Mouse (Mus musculus): ENCODE data around the gene Scamp5.

Gene Scamp5

DNA sequence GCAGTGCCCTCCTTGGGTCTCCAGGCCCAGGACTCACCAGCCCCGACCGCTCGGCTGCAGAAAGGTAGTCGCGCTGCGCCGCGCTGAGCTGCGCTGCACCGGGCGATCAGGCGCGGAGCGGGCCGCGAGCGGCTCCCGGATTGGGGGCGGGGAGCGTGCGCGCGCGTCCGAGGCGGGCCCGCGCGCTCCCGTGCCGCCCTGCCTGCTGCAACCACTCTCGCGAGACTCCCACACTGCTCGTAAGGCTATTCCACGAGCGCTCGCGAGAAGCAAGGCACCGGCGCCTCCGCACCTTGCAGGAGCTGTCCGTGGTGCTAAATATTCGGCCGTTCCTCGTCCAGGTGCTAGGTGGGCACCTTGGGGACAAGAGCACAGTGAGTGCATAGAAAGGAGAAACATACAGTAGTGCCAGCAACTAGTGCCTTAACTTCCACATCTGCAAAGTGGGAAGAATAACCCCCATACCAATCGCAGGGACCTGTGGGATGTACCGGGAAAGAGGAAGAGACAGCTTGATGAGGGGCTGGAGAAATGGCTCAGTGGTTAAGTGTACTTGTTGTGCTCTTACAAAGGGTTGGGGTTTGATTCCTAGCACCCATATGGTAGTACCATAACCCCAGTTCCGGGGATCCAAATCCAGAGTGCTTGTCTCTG is at the start of gene Scamp5:
TSS of gene Scamp5 (minus strand) at position 165 of the 654 bp plus-strand sequence.
- peak; percentile 95 for DNase-seq

DNA sequence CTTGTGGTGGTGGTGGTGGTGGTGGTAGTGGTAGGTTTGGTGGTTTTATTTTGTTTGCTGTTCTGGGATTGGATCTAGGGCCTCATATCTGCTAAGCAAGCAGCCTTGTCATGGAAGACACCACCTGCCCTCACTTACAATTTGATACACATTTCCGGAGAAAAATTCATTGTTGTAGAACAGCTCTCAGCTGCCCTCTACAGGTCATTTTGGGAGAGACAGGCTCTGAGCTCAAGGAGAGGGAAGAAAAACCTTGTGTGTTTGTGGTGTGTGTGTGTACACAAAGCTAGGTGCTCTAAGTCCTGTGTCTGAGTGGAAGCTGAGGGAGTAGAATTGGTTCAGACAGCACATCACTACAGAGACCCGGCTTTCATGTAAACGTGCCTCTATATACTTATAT is 49.3 kb upstream of the Scamp5 start:
- DNase-seq = peak; percentile 59

DNA sequence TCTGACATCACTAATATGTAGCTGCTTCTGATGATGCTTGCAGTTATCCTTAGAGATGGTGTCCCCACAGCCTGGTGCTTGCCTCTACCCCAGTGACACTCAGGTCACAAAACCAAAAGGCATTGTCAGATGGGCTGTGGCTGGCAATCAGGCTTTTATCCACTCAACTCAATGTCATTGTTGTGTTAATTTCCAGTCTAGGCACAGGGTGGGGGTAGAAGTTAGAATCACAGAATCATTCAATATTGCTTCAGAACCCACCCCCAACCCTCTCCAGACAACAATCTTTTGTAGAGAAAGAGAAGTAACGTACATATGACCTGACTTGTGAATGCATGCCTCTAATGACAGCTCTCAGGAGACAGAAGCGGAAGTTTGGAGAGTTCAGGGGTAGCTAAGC is 42.7 kb upstream of the Scamp5 start:
- DNase-seq = no peak

DNA sequence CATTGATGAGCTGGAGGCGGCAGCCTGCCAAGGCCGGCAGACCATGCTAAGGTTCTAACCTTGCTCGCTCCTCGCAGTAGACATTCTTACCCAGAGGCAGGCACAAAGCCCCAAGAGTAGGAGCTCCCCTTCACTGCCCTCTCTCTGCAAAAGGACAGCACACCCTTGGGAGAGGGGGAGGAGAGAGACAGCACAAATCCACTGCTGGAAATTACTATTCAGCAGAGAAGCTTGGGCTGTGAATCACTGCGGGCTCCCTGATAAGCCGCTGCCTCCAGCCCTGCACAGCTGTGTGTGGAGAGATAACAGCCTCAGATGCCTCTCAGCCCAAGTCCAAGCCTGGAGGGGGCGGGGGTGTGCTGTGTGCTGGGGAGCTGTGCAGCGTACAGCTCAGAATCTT is 37.8 kb upstream of the Scamp5 start:
- DNase-seq = peak; percentile 53

DNA sequence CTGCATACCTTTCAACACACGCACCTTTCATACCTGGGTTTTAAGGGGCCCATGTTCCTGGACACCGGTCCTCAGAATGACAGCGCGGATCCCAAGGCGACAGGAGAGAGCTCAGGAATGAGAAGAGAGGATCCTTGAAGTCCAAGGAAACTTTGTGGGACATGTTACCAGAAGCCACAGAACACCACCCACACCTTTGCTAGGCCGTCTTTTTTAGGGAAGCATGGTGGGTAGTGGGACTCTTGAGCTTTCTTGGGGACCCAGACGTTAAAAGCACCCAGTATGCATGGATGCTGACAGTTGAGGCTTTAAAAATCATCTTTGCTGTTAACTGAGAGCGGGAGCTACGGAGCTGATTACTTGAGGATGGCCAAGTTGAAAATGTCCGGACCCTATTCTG is 37.0 kb upstream of the Scamp5 start:
- DNase-seq = no peak

DNA sequence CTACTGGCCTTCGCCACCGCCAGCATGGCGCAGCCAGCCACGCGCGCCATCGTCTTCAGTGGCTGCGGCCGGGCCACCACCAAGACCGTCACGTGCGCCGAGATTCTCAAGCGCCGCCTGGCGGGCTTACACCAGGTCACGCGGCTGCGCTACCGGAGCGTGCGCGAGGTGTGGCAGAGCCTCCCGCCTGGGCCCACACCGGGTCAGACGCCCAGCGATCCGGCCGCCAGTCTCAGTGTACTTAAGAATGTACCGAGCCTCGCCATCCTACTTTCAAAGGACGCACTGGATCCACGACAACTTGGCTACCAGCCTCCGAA is 36.5 kb upstream of the Scamp5 start:
- DNase-seq = peak; percentile 73

- DNase-seq = peak; percentile 68
These were observed 35.9 kb upstream of the Scamp5 start, which contains the start of gene Rpp25 for GRCm38 (mm10) chr9:57503622-57504380. Gene Rpp25, plus strand, starts transcription at chr9:57504026.

GRCm38 (mm10) chr9:57502911-57503621 is 35.2 kb upstream of the Scamp5 start:
- no peak for DNase-seq

DNA sequence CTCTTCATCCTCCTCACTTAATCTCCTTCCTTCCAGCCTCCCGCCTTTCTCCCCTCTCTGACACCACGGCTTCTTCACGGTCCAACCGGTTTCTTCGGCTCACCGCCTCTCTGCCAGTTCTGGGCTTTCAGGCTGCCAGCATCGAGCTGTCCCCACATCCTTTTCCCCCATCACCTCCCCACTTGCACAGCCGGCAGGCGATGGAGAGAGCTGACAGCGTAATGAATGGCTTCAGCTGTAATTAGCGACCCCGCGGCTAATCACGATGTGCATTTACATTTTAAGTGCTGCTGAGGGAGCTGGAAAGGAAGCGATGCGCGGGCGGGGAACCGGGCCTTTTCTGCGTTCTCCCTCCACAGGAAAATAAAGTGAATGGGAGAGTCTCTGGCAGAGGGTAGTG is 34.0 kb upstream of the Scamp5 start:
- DNase-seq = no peak

DNA sequence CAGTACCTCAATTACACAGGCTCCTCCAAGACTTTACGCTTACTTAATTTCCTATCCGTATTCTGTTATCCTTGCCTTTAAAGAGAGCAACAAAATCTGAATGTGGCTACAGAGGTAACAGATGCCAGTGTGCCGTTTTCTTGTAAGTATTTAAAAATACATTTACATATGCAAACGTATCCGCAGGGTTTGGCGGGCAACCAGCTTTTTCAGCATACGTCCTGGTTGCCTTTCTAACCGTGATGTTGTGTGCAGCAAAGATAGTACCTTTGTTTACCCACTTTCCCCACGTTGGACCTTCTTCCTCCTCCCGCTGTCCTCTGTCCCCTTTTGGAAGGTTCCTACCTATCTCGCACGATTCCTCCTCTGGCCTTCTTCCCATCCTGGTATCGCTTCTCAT is 33.6 kb upstream of the Scamp5 start:
- DNase-seq = no peak

- DNase-seq = no peak
These were observed 30.7 kb upstream of the Scamp5 start for GRCm38 (mm10) chr9:57498536-57498935.

GRCm38 (mm10) chr9:57497236-57497635 is 29.4 kb upstream of the Scamp5 start:
- DNase-seq = no peak

DNA sequence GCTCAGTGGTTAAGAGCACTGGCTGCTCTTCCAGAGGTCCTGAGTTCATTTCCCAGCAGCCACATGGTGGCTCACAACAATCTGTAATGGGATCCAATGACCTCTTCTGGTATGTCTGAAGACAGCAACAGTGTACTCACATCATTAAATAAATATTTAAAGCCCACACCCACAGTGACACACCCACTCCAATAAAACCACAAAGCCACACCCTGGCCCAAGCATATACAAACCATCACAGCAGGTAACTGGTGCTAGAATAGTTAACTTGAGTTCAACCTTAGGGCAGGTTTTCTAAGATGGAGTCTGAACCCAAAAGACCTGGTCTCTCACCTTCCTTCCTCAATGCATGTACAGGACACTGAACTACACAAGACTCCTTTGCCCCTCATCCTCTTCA is 27.1 kb upstream of the Scamp5 start:
- no peak for DNase-seq

- DNase-seq = no peak
These were observed 25.7 kb upstream of the Scamp5 start for GRCm38 (mm10) chr9:57493532-57493931.

GRCm38 (mm10) chr9:57487807-57488206 is 19.9 kb upstream of the Scamp5 start:
- no peak for DNase-seq

GRCm38 (mm10) chr9:57485774-57486173 is 17.9 kb upstream of the Scamp5 start:
- peak; percentile 84 for DNase-seq

DNA sequence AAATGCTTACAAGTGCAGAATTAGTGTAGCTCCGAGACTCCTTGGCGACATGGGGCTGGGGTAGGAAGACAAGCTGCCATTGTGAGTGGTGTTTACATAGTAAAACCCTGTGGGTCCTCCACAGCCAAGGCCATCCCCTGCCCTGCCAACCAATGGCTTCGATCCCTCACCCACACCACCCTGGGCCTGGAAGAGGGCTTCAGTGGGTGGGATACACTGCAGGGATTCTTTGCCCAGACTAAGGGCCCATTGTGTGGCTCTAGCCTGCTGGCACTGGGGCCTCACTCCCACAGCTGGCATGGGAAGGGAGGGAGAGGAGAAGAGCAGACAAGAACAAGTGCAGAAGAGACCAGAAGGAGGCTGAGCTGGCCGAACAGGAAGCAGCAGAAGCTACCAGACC is 1.1 kb upstream of the Scamp5 start:
- no peak for DNase-seq

- DNase-seq = peak; percentile 44
These were observed 539 bp downstream of the Scamp5 start for GRCm38 (mm10) chr9:57467271-57467771.

DNA sequence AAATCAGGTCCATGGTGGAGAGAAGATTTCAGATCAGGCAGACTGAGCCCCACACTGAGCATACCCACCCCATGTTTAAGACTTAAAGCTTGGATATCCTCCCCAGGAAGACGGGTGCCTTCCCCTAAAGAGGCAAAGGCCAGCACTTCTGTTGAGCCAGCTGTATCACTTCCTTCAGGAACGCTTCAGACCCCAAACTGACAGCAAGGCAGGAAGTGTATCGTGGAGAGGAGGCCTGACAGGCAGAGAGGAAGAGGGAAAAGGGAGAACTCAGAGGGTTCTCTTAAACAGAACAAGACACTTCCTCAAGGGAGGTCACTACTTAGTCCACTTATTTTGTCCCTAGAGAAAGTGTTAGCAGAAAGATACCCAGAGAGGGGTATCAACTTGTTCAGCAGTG is 1.8 kb downstream of the Scamp5 start:
- DNase-seq = no peak

- no peak for DNase-seq
These were observed 5.0 kb downstream of the Scamp5 start for GRCm38 (mm10) chr9:57462866-57463265.

GRCm38 (mm10) chr9:57459707-57460106 is 8.2 kb downstream of the Scamp5 start:
- DNase-seq = no peak

DNA sequence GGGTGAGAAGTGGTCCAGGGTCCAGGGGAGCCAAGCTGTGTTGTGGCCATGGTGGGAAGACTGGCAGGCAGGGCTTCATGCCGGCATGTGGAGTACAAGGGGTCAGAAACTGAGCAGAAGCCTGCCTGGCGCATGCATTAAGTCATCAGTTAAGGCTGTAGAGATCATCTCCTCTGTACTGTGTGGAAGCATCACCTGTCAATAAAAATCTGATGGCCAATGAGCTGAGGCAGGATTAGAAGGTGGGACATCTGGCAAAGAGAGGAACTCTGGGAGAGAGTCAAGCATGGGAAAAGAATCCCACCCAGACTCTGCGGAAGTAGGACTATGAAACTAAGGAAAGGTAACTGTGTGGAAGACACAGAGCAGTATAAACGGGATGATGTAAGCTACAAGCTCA is 14.3 kb downstream of the Scamp5 start:
- DNase-seq = no peak

DNA sequence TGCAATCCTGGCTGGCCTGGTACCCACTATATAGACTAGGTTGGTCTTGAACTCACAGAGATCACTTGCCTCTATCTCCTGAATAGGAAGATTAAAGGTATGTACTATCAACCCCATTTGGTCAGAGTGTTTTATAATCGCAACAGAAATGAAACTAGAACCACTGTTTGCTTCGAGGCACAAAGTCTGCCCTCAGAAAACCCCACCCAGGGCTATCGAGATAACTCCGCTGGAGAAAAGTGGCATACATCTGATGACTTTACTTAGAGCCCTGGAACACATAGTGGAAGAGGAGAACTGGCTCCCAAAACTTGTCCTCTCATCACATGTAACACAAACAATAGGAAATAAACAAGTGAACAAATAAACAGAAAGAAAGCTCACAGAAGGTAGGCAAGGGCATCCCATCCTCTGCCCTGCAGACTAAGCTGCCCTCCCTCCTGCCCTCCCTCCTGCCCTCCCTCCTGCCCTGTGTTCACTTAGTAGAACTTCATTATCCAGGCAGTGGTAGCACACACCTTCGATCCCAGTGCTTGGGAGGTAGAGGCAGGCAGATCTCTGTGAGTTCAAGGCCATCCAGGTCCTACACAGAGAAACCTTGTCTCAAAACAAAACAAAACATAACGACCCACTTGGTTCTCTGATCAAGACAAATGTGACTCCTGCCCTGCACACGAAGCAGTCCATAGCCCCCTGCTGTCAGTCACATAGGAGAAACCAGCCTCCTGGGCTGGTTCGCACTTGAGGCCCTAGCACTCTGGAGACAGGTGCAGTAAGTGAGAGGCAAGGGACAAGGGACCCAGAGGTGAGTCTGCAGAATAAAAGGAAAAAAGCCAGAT is 15.0 kb downstream of the Scamp5 start:
- no peak for DNase-seq

Measured in kidney, postnatal 14 days (tissue).